Mouse (Mus musculus) limb, embryonic 14.5 days (tissue): Measurements from ENCODE around the gene Shisa4. TPM values are rescaled to one million over a fixed set of nuclear protein-coding genes. Genes with fewer than 3 reads are reported as not detected.
A peak's percentile ranks its signal among the peaks of the same experiment; 100 is the strongest.

Experiments used
- ATAC-seq: fragments of 200-750 bp; cut with Nextera tagmentation; 2 replicates; pipeline ENCODE4 v1.8.0; 2017; ENCODE audit warnings: low read depth, moderate number of reproducible peaks, moderate TSS enrichment; ENCODE audit not compliant: low FRiP score
- DNase-seq: peaks from one replicate; pipeline ENCODE4 v3.0.0-alpha.2; 2015; ENCODE audit warnings: low spot score
- H3K27ac ChIP-seq: fragments of 300-500 bp; sonication (generic); replicated peaks from 2 replicates; pipeline ENCODE4 v1.5.1; 2014; ENCODE audit warnings: low read depth, mild to moderate bottlenecking, low read length, moderate library complexity, mixed read lengths
- H3K27me3 ChIP-seq: fragments of 300-500 bp; sonication (generic); 2 replicates; pipeline ENCODE4 v1.6.1; 2014; ENCODE audit warnings: low read length, mixed read lengths; ENCODE audit not compliant: control insufficient read depth, insufficient read depth
- H3K36me3 ChIP-seq: fragments of 300-500 bp; sonication (generic); 2 replicates; pipeline ENCODE4 v1.6.1; 2014; ENCODE audit warnings: mild to moderate bottlenecking, low read length, moderate library complexity, mixed read lengths; ENCODE audit not compliant: control insufficient read depth, insufficient read depth
- H3K4me1 ChIP-seq: fragments of 300-500 bp; sonication (generic); 2 replicates; pipeline ENCODE4 v1.6.1; 2014; ENCODE audit warnings: antibody characterized with exemption, low read length, mixed read lengths; ENCODE audit not compliant: control insufficient read depth, insufficient read depth
- H3K4me2 ChIP-seq: fragments of 300-500 bp; sonication (generic); replicated peaks from 2 replicates; pipeline ENCODE4 v1.6.1; 2014; ENCODE audit warnings: low read depth, mild to moderate bottlenecking, low read length, moderate library complexity; ENCODE audit not compliant: severe bottlenecking
- H3K4me3 ChIP-seq: fragments of 300-500 bp; sonication (generic); replicated peaks from 2 replicates; pipeline ENCODE4 v1.5.1; 2014; ENCODE audit warnings: low read length
- H3K9ac ChIP-seq: fragments of 300-500 bp; sonication (generic); 2 replicates; pipeline ENCODE4 v1.6.1; 2014; ENCODE audit warnings: mild to moderate bottlenecking, low read depth, low read length, moderate library complexity; ENCODE audit not compliant: severe bottlenecking
- H3K9me3 ChIP-seq: fragments of 300-500 bp; sonication (generic); 2 replicates; pipeline ENCODE4 v1.6.1; 2016; ENCODE audit warnings: low read length; ENCODE audit not compliant: control insufficient read depth
- POLR2A ChIP-seq: fragments of 200-500 bp; IDR thresholded peaks from 2 replicates; pipeline ENCODE4 v1.8.0; 2012; ENCODE audit warnings: inconsistent platforms, mild to moderate bottlenecking, moderate library complexity, borderline replicate concordance; ENCODE audit not compliant: insufficient read depth, insufficient read length; ENCODE audit errors: extremely low read depth
- WGBS: fragments of 180-500 bp; shearing (Covaris S2); extraction: QIAGEN DNeasy Blood & Tissue Kit; methylation state at CpG from one replicate; pipeline ENCODE4 v1.1.7; 2014; 5-methylcytosine and 5-hydroxymethylcytosine counted together
- polyA plus RNA-seq, 2 experiments: library from polyadenylated mRNA; depleted of rRNA in 1 of 2; stranded (reverse) in 1 of 2; unstranded in 1 of 2; fragments of >200 nt; fragmentation: Nextera tagmentation in 1 of 2; extraction: Ambion mirVana in 1 of 2; gene quantifications; 2 replicates each; pipeline versions ENCODE4 v1.2.1 to v1.2.3; 2012 to 2014

The Shisa4 gene
- polyA plus RNA-seq, 2 experiments: 25.9 to 26.5 TPM

- 81% methylated on average over 5 of the region's 5 CpGs for WGBS
- Histone ChIP-seq H3K9ac (no peak overlapping the region), H3K36me3 (no peaks in the 10 kb centered on the region), H3K4me1 (peaks cover 12% of the 10 kb centered on the region), H3K27me3 (no peaks in the 10 kb centered on the region), H3K4me3 (no peak overlapping the region), H3K4me2 (no peak overlapping the region), H3K27ac (no peak overlapping the region), H3K9me3 (no peaks in the 10 kb centered on the region)
- DNase-seq (no peak), ATAC-seq (no peak)
- no peak for TF ChIP-seq POLR2A
Observed at GRCm38 (mm10) chr1:135369415-135369814, 5.6 kb downstream of the Shisa4 start.

DNA sequence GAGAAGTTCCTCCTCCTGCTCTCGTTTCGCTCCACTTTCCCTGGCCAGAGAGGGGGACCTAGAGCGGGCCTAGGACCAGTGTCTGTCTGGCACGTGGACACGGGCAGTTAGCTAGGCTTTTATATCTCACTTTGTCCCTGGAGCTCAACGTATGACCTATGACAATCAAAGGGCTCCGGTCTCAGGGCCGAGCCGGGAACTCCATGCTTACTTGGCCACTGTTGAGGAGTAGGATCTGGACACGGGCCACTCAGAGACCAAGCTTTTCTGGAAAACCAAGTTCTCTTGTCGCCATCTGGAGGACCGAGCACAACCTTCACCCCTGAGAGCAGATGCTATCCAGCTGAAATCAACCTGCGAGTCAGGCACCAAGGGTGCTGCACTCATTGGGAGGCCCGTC lies 6.1 kb downstream of the Shisa4 start:
- Histone ChIP-seq H3K27ac (no peak overlapping the region), H3K4me3 (peak overlapping the region; percentile 44), H3K4me2 (peak overlapping the region; percentile 94), H3K4me1 (peaks cover 8% of the 10 kb centered on the region), H3K36me3 (no peaks in the 10 kb centered on the region), H3K9me3 (no peaks in the 10 kb centered on the region), H3K9ac (peak overlapping the region; percentile 49; the same call in 1 of the 2 replicates), H3K27me3 (no peaks in the 10 kb centered on the region)
- DNase-seq: peak; percentile 52
- TF ChIP-seq POLR2A: no peak
- 8% methylated on average over 14 of the region's 14 CpGs for WGBS
- ATAC-seq: peak; percentile 32; the same call in 1 of the 2 replicates

GRCm38 (mm10) chr1:135368245-135368644 lies 6.8 kb downstream of the Shisa4 start:
- WGBS: 1% methylated on average over 20 of the region's 20 CpGs
- H3K27me3 ChIP-seq: no peaks in the 10 kb centered on the region
- H3K4me1 ChIP-seq: peaks cover 7% of the 10 kb centered on the region

DNA sequence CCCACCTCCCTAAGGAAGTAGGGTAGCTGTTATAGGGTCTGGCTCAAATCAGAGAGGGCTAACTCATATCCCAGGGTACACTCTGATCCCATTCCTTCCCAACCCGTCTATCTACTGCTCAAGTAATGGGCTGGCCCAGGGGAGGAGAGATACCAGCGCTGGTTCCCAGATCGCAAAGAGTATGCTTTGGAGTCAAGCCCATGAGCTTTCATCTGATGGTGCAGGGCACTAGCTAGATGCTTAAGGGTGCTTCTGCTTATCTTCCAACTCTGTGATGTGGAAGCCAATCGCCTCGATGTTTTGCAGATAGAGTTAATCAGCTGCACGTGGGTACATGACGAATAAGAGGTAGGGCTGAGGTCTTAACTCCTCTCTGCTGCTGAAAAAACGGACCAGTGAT lies 7.4 kb downstream of the Shisa4 start:
- H3K27ac ChIP-seq: no peak overlapping the region
- no peak for DNase-seq
- H3K4me3 ChIP-seq: no peak overlapping the region
- 74% methylated on average over 8 of the region's 8 CpGs for WGBS
- H3K9me3 ChIP-seq: no peaks in the 10 kb centered on the region
- no peak overlapping the region for H3K9ac ChIP-seq
- no peak for TF ChIP-seq POLR2A
- peaks cover 5% of the 10 kb centered on the region for H3K4me1 ChIP-seq
- no peak overlapping the region for H3K4me2 ChIP-seq
- ATAC-seq: no peak
- H3K36me3 ChIP-seq: no peaks in the 10 kb centered on the region
- no peaks in the 10 kb centered on the region for H3K27me3 ChIP-seq

More at GRCm38 (mm10) chr1:135368245-135368644, 6.8 kb downstream of the Shisa4 start:
- Histone ChIP-seq H3K9me3 (no peaks in the 10 kb centered on the region), H3K9ac (peak overlapping the region; percentile 49; the same call in 1 of the 2 replicates), H3K36me3 (no peaks in the 10 kb centered on the region), H3K4me2 (peak overlapping the region; percentile 94), H3K4me3 (peak overlapping the region; percentile 44), H3K27ac (no peak overlapping the region)
- ATAC-seq (peak; percentile 73), DNase-seq (peak; percentile 95)
- TF ChIP-seq POLR2A: no peak

GRCm38 (mm10) chr1:135367005-135367404 lies 8.0 kb downstream of the Shisa4 start:
- Histone ChIP-seq H3K4me1 (peaks cover 5% of the 10 kb centered on the region), H3K4me3 (no peak overlapping the region), H3K36me3 (no peaks in the 10 kb centered on the region), H3K9me3 (peaks cover 2% of the 10 kb centered on the region; the same call in 1 of the 2 replicates), H3K27ac (no peak overlapping the region), H3K4me2 (no peak overlapping the region), H3K27me3 (no peaks in the 10 kb centered on the region), H3K9ac (no peak overlapping the region)
- DNase-seq: no peak
- no peak for TF ChIP-seq POLR2A
- WGBS: 76% methylated on average over 7 of the region's 7 CpGs
- ATAC-seq: no peak

DNA sequence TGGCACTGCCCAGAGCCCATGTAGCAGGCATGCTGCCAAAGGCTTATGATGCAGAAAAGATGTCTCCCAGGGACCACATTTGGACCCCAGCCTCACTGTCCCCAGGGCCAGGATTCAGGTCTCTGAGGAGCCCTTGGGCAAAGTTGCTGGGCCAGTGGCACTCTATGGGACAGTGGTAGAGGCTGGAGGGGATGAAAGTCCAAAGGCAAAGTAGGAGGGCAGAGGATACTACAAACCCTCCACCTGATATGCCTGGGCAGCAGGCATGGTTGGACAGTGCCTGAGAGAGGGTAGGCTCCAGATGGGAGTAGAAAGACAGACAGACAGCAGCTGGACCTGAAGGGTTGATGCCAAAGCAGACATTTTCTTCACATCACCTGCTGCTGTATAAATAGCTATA lies 8.7 kb downstream of the Shisa4 start:
- Histone ChIP-seq H3K9me3 (peaks cover 4% of the 10 kb centered on the region; the same call in 1 of the 2 replicates), H3K27me3 (no peaks in the 10 kb centered on the region), H3K4me1 (peaks cover 5% of the 10 kb centered on the region), H3K4me2 (no peak overlapping the region), H3K9ac (no peak overlapping the region), H3K4me3 (no peak overlapping the region), H3K36me3 (no peaks in the 10 kb centered on the region), H3K27ac (no peak overlapping the region)
- ATAC-seq (no peak), DNase-seq (no peak)
- no peak for TF ChIP-seq POLR2A
